Mouse (Mus musculus) hindbrain, embryonic 14.5 days (tissue): ENCODE measurements at regions not wholly inside any gene's neighbourhood (a gene's known extent, or its start where the extent isn't known, plus 50 kb on each side); places are given as distances from the start of the nearest gene placed in this dataset.
A peak's percentile ranks its signal among the peaks of the same experiment; 100 is the strongest.

Experiments
- ATAC-seq: fragments of 200-750 bp; cut with Nextera tagmentation; 2 replicates; pipeline ENCODE4 v1.8.0; 2017; ENCODE audit warnings: moderate number of reproducible peaks, mild to moderate bottlenecking, moderate TSS enrichment, moderate library complexity; ENCODE audit not compliant: low FRiP score
- DNase-seq: peaks from one replicate; pipeline ENCODE4 v3.0.0-alpha.2; 2015; ENCODE audit warnings: low spot score
- H3K27ac ChIP-seq: fragments of 300-500 bp; sonication (generic); 2 replicates; pipeline ENCODE4 v1.5.1; 2014; ENCODE audit warnings: mild to moderate bottlenecking, moderate library complexity
- H3K27me3 ChIP-seq: fragments of 300-500 bp; sonication (generic); 2 replicates; pipeline ENCODE4 v1.6.1; 2014; ENCODE audit warnings: mild to moderate bottlenecking, low read length, mixed read lengths; ENCODE audit not compliant: control insufficient read depth, insufficient read depth
- H3K36me3 ChIP-seq: fragments of 300-500 bp; sonication (generic); replicated peaks from 2 replicates; pipeline ENCODE4 v1.6.1; 2014; ENCODE audit not compliant: control insufficient read depth, insufficient read depth
- H3K4me1 ChIP-seq: fragments of 300-500 bp; sonication (generic); replicated peaks from 2 replicates; pipeline ENCODE4 v1.6.1; 2014; ENCODE audit warnings: antibody characterized with exemption, low read length, mixed read lengths; ENCODE audit not compliant: control insufficient read depth, insufficient read depth
- H3K4me2 ChIP-seq: fragments of 300-500 bp; sonication (generic); replicated peaks from 2 replicates; pipeline ENCODE4 v1.6.1; 2014; ENCODE audit warnings: mild to moderate bottlenecking, moderate library complexity
- H3K4me3 ChIP-seq: fragments of 300-500 bp; sonication (generic); replicated peaks from 2 replicates; pipeline ENCODE4 v1.5.1; 2014; ENCODE audit warnings: mild to moderate bottlenecking, low read length
- H3K9ac ChIP-seq: fragments of 300-500 bp; sonication (generic); 2 replicates; pipeline ENCODE4 v1.6.1; 2014
- H3K9me3 ChIP-seq: fragments of 300-500 bp; sonication (generic); 2 replicates; pipeline ENCODE4 v1.6.1; 2016; ENCODE audit warnings: low read length; ENCODE audit not compliant: control insufficient read depth
- WGBS: fragments of 180-500 bp; shearing (Covaris S2); extraction: QIAGEN DNeasy Blood & Tissue Kit; methylation state at CpG from one replicate; pipeline ENCODE4 v1.1.7; 2014; 5-methylcytosine and 5-hydroxymethylcytosine counted together

DNA sequence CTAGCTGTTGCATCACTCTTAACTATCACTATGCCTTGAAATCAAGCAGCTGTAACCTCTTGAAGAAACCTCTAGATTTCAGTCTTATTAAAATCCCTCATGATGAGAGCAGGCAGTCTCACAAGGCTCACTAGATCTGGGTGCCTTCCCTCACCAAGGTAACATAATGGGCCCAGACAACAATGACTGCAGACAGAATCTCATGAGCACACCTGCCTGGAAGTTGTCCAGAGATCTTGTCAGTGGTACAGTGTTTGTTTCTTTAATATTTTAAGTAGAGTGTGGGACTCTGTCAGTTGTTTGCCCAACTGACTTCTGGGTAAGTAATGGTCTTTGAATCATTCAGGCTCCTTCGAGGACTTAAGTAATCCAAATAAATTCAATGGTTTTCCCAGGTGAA is 177.1 kb upstream of the Gm11146 start:
- H3K27me3 ChIP-seq: no peaks in the 10 kb centered on the region
- DNase-seq: no peak
- no peak overlapping the region for H3K4me3 ChIP-seq
- no peaks in the 10 kb centered on the region for H3K9me3 ChIP-seq
- H3K27ac ChIP-seq: no peak overlapping the region
- no peak for ATAC-seq
- no peaks in the 10 kb centered on the region for H3K36me3 ChIP-seq
- no peaks in the 10 kb centered on the region for H3K4me1 ChIP-seq
- no peak overlapping the region for H3K4me2 ChIP-seq
- WGBS: 67% methylated on average over 1 of the region's 1 CpGs
- H3K9ac ChIP-seq: no peak overlapping the region

DNA sequence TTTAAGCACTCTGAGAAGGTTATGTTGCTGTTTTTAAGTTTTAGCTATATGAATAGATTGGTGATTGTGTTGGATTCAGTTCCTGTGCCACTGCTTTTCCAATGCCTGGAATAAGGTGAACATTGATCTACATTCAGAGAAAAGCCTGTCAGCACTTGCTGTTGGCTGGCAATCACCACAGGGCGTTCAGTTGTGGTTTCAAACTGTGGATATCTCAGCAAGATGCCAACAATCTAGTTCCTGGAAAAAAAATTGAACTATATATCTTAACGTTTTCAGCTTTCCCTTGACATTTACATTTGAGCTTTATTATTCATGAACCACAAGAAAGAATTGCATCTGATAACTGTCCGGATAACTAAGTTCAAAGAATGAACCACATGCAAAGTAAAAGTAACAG is 170.2 kb upstream of the Gm11146 start:
- H3K9ac ChIP-seq: no peak overlapping the region
- ATAC-seq (no peak), DNase-seq (no peak)
- H3K27ac ChIP-seq: no peak overlapping the region
- no peaks in the 10 kb centered on the region for H3K4me1 ChIP-seq
- no peak overlapping the region for H3K4me2 ChIP-seq
- WGBS: 73% methylated on average over 3 of the region's 3 CpGs
- H3K36me3 ChIP-seq: no peaks in the 10 kb centered on the region
- H3K27me3 ChIP-seq: no peaks in the 10 kb centered on the region
- no peaks in the 10 kb centered on the region for H3K9me3 ChIP-seq
- no peak overlapping the region for H3K4me3 ChIP-seq

DNA sequence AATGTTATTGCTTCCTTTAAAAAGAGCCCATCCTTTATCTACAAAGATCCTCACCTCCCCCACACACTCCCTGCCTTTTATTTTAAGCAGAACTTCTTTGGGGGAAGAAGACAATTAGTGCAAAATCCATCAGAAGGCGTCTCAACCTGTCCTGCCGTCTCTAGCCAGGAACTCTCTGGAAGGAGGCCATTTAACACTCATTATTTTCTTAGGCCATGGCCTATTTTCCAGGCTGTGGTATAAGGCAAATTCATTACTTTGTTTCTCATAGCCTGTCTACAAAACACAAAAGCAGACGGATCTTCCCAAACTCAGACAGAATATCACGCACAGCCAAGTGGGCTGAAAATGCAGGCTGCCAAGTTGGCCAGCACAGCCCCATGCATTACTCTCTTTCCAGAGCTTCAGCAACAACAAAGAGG is 159.0 kb upstream of the Gm11146 start:
- Histone ChIP-seq H3K4me3 (no peak overlapping the region), H3K27me3 (no peaks in the 10 kb centered on the region), H3K9ac (no peak overlapping the region), H3K27ac (peak overlapping the region; percentile 94), H3K9me3 (no peaks in the 10 kb centered on the region), H3K4me2 (no peak overlapping the region), H3K4me1 (peaks cover 19% of the 10 kb centered on the region), H3K36me3 (no peaks in the 10 kb centered on the region)
- 58% methylated on average over 4 of the region's 4 CpGs for WGBS
- ATAC-seq (peak; percentile 28; the same call in 1 of the 2 replicates), DNase-seq (no peak)

DNA sequence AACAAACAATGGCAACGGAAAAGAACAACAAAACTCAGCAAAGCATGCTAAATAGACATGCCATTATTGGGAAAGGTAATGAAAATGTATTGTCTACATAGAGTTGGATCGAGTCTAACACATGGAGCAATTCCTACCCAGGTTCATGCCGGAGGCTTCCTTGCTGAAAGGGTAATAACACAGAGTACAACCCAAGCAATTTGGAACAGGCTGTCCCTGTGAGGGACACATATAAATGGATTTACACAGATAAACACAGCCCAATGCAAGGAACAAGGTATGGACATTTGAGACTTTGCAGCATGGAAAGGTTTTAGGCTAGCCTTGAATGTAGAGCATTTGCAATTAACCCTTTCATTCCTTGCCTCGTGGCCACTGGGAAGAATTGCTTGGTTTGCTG is 158.6 kb upstream of the Gm11146 start:
- DNase-seq: no peak

DNA sequence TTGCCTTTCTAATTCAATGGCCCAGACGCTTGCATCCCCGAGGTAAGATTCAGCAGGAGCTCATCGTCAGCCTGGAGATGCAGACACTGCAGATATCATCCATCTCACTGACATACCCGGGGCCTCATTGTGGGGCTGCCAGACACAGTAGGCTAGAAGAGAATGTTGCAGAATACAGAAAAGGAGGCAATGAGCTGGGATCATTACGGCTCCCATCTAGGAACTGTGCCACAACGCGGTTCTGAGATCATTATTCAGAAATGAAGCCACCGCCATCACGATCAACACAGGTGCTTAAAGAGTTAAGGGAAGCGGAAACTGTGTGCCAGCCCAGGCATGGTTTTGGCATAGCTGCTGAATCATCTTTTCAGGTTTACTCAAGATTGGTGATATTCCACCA is 158.1 kb upstream of the Gm11146 start:
- Histone ChIP-seq H3K36me3 (no peaks in the 10 kb centered on the region), H3K4me2 (peak overlapping the region; percentile 31), H3K4me1 (peaks cover 19% of the 10 kb centered on the region), H3K9ac (peak overlapping the region; percentile 18), H3K27ac (peak overlapping the region; percentile 94), H3K27me3 (no peaks in the 10 kb centered on the region), H3K4me3 (no peak overlapping the region), H3K9me3 (no peaks in the 10 kb centered on the region)
- 29% methylated on average over 10 of the region's 10 CpGs for WGBS
- peak; percentile 97 for ATAC-seq
- DNase-seq: peak; percentile 76

More for the DNA sequence above, 158.6 kb upstream of the Gm11146 start:
- Histone ChIP-seq H3K9me3 (no peaks in the 10 kb centered on the region), H3K4me3 (no peak overlapping the region), H3K27me3 (no peaks in the 10 kb centered on the region), H3K9ac (peak overlapping the region; percentile 18; the same call in 1 of the 2 replicates), H3K27ac (peak overlapping the region; percentile 94), H3K4me1 (peaks cover 19% of the 10 kb centered on the region), H3K36me3 (no peaks in the 10 kb centered on the region), H3K4me2 (peak overlapping the region; percentile 31)
- 50% methylated on average over 4 of the region's 4 CpGs for WGBS
- peak; percentile 45; the same call in 1 of the 2 replicates for ATAC-seq

DNA sequence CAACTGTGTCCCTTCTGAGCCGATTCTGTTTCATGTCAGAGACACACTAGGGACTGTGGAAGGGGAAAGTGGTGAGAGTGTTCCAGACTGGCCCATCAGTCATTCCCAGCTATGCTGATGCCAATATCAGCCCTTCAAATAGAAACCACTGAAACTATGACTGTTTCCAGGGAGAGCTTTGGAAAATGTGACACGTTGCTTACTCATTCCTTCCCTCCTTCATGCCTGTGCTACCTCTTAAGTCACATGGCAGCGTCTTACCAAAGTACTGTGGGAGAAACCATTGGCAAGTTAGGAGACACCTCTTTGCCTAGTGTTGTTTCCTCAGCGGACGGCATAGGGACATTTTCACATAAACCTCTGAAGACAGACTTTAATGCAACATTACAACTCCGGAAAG is 153.0 kb upstream of the Gm11146 start:
- H3K9me3 ChIP-seq: no peaks in the 10 kb centered on the region
- peaks cover 6% of the 10 kb centered on the region; the same call in 1 of the 2 replicates for H3K4me1 ChIP-seq
- ATAC-seq: no peak
- no peak overlapping the region for H3K4me3 ChIP-seq
- WGBS: 86% methylated on average over 6 of the region's 6 CpGs
- no peaks in the 10 kb centered on the region for H3K27me3 ChIP-seq
- no peak overlapping the region for H3K27ac ChIP-seq
- no peaks in the 10 kb centered on the region for H3K36me3 ChIP-seq
- H3K9ac ChIP-seq: no peak overlapping the region
- no peak overlapping the region for H3K4me2 ChIP-seq
- DNase-seq: no peak

DNA sequence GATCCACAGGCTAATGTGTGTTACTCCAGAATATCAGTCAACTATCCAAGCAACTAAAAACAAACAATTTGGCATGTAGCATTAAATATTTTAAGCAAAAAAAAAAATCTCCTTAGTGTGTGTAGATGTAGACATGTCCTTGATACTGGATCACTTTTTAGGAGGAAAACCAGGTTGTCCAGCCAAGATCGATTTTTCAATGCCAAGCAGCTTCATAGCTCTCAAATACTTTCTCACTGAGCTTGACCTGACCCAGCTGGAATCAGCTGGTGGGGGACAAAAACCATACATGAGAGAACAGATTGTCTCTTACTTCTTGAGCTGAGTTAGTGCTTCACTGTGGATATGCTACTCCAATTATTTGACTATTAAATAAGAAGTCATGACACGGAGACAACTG is 147.6 kb upstream of the Gm11146 start:
- H3K4me2 ChIP-seq: no peak overlapping the region
- ATAC-seq: no peak
- H3K27ac ChIP-seq: no peak overlapping the region
- 90% methylated on average over 2 of the region's 2 CpGs for WGBS
- no peaks in the 10 kb centered on the region for H3K9me3 ChIP-seq
- no peaks in the 10 kb centered on the region for H3K27me3 ChIP-seq
- no peaks in the 10 kb centered on the region for H3K4me1 ChIP-seq
- no peak for DNase-seq
- no peak overlapping the region for H3K9ac ChIP-seq
- H3K4me3 ChIP-seq: no peak overlapping the region
- H3K36me3 ChIP-seq: no peaks in the 10 kb centered on the region

DNA sequence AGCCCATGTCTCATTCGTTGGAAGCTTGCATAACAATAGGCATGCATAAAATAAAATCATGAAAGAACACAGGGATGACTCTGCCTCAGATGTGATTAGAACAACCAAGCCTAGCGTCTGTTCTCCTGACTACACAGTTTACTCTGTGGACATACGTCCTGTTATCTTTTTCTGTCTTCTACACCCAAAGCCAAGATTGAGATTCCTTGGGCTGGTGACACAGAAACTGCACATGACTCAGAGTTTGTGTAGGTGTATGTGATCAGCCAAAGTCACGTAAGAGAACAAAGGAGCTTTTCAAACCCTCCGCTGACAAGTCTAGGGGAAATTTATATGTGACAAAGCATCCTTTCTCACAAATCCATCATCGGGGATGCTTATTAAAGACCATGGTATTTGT is 141.9 kb upstream of the Gm11146 start:
- Histone ChIP-seq H3K4me1 (no peaks in the 10 kb centered on the region), H3K36me3 (no peaks in the 10 kb centered on the region), H3K4me2 (no peak overlapping the region), H3K9me3 (no peaks in the 10 kb centered on the region), H3K4me3 (no peak overlapping the region), H3K27me3 (no peaks in the 10 kb centered on the region), H3K9ac (no peak overlapping the region), H3K27ac (no peak overlapping the region)
- WGBS: 84% methylated on average over 6 of the region's 6 CpGs
- ATAC-seq: no peak
- DNase-seq: no peak

DNA sequence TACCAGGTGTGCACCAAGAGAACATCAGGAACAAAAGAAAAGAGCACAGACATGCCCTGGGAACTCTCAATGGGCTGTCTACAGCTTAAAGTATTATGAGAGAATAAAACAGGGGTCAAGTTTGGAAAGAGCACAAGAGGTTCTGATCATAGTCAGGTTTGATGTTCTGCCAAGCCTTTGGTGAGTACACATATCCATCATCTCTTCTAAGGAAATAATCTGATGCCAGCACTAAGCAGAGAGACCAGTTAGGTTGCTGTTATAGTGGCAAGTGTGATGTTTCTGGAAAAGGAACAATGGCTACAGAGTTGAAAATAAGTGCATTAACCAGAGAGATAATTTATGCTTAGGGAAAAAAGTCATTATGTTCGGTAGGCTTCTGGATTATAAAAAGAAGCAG is 136.9 kb upstream of the Gm11146 start:
- Histone ChIP-seq H3K4me1 (no peaks in the 10 kb centered on the region), H3K4me2 (no peak overlapping the region), H3K9me3 (no peaks in the 10 kb centered on the region), H3K9ac (no peak overlapping the region), H3K27me3 (no peaks in the 10 kb centered on the region), H3K4me3 (no peak overlapping the region), H3K27ac (no peak overlapping the region), H3K36me3 (no peaks in the 10 kb centered on the region)
- DNase-seq (no peak), ATAC-seq (no peak)
- WGBS: 70% methylated on average over 1 of the region's 1 CpGs

DNA sequence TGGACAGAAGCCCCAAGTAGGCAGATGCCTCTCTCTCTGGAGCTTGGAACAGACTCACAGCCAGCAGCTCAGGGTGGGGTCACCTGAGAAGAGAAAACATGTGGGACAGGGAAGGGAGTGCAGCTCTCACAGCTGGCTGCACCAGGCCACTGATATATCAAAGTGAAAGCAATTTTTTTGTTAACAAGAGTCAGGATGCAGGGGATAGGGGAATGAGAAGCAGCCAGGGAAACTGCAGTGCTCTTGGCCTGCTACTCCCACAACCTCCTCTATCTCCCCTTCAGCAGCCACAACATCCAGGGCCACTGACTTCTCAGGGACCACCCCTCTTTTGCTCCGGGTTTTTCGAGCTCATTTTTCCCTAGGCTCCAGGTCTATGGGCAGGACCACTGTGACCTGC is 117.5 kb upstream of the Gm11146 start:
- ATAC-seq: no peak
- 82% methylated on average over 2 of the region's 2 CpGs for WGBS
- H3K36me3 ChIP-seq: no peaks in the 10 kb centered on the region
- H3K27me3 ChIP-seq: no peaks in the 10 kb centered on the region
- H3K4me2 ChIP-seq: no peak overlapping the region
- H3K9ac ChIP-seq: no peak overlapping the region
- H3K27ac ChIP-seq: no peak overlapping the region
- no peak for DNase-seq
- H3K4me3 ChIP-seq: no peak overlapping the region
- no peaks in the 10 kb centered on the region for H3K4me1 ChIP-seq
- H3K9me3 ChIP-seq: no peaks in the 10 kb centered on the region
